Mouse (Mus musculus) central nervous system, embryonic 18 days (tissue): ENCODE measurements around the gene Grb2. TPM values are rescaled to one million over a fixed set of nuclear protein-coding genes. Genes with fewer than 3 reads are reported as not detected.

Source experiments
- polyA plus RNA-seq: library from polyadenylated mRNA; depleted of rRNA; stranded (reverse); fragments of >200 nt; gene quantifications from 2 replicates; pipeline ENCODE4 v1.2.3, GENCODE M21; 2012; rRNA removed

Gene Grb2
- polyA plus RNA-seq = 149 and 150 TPM in 2 replicates

DNA sequence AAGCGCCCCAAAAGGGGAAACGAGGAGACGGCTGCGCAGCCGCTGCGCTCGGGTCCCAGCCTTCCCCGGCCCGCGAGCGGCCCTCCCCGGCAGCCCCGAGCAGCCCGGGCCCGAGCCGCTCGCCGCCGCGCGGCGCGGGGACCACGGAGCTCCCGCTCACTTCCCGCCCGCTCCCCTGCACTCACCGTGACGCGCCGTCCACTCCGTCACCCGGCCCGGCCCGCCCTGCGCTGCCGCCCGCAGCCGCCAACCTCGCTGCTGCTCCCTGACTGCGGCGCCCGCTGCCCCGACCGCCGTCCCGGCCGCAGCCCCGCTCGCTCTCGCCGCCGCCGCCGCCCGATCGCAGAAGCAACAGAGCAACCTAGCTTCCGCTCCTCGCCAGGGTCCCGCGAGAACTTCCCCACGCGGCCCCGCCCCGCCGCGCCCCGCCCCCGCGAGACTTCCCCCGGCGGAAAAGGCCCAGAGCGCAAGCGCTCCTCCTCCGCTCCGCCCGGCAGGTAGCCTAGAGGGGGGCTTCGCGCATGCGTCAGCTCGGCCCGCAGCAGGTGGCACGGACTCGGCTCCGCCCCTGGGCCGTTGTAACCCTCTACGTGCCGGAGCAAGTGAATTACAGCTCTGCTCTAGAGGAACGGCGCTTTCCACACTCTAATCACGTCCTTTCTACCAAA lies at the start of gene Grb2:
TSS of gene Grb2 (minus strand) at position 389 of the 668 bp plus-strand sequence.

DNA sequence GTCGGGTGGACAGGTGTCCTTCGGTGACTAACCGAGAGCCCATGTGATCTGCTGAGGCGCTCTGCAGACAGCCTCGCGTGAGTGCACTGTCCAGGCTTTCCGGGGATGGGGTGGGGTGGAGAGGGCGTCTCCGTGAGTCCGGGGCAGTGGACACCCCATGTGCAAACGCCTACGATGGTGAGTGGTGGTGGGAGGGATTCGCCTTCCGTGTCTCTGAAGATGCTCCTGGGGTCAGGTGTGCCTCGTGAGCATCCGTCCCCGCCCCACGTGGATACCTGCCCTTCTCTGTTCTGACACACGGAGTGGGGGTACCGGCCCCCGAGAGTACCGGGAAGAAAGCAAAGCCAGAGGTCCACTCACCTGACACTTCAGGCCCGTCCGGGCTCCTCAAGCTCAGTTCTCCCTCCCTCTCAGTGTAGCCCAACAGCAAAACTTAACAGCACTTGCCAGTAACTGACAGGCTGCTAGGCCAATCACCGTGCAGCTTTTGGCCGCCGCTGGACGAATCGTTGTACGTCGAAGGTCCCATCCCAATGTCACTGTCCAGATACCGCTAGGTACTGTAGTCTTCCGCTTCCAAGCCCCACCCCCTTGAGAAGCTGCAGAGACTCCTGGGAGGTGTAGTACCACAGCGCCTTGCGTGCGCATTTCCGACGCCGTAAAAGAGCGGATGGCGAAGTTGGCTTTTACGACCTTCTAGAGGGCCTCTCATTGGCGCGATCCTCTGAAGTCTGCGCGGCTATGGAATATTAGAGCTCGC lies 80.5 kb downstream of the Grb2 start, which contains the start of gene Slc25a19:
TSS of gene Slc25a19 (minus strand) at position 591 of the 760 bp plus-strand sequence.

DNA sequence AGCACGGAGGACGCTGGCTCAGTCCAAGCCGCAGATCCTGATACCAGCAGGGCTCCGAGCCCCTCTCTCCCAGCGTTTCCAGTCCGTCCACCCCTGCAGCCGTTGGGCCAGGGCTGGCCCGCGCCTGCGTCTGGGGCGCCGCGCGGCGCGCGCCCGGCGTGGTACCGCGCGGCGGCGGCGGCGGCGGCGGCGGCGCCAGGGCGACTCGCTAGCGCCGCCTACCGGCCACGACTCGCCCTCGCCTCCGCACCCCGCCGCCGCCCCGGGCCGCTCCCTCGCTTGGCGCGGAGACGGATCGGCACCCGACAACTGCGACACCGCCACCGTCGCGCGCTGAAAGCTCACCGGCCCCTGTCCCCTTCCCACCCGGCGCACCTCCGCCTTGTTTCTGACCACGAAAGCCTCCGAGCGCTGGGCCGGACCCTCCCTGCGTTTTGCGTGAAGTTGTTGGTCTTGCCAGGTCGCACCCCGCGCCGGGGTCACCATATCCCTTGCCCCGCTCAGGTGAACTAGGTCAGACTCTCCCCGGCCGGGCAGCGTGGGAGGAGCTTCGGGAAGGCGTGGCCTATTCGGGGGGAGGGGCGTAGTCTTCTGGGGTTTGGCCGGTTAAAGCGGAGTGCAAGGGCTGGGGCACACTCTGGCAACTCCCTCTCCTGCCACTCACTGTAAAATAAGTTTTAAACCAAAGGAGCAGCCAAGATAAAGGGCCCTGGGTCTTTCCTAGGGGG lies 95.8 kb downstream of the Grb2 start, which contains the start of gene Mif4gd:
TSS of gene Mif4gd (minus strand) at position 560 of the 728 bp plus-strand sequence.

DNA sequence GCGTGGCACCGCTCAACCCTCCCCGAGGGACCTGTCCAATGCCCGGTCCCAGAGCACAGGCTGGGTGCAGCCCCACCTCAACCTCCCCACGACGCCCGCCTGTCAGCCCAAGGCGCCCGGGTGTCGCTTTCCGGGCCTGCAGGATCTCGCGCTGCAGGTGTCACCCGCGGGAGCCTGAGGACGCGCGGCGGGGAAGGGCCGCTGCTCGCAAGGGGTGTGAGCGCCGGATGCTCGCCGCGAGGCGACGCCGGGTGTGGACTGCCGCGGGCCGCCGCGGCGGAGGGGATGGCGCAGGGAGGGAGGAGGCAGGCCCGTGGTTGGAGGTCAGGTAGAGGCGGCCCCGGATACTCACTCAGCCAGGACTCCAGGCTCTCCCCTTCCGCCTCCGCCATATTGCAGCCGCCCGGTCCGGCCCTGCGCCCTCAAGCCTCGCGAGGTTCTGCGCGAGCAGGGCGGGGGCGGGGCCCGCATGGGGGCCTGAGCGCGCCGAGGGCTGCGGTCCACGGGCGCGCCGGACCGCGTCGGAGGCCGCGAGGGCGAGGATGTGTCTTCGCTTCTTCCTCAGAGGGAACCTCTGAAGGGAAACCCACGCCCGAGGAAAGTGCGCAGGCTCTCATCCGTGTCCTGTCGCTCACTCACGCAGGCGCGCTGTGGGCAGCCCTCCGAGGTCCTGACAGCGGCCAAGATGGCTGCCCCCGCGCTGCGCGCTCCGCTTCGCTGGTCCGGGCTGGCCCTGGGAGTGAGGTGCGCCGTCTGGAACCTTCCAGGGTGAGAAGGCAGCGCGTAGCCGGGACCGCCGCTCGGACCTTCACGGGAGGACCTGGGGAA lies 104.7 kb downstream of the Grb2 start, which contains the start of the genes Mrps7 and Gga3:
TSS of gene Mrps7 (plus strand) at position 450 of the 828 bp plus-strand sequence.
TSS of gene Gga3 (minus strand) at position 576 of the 828 bp plus-strand sequence.

Other genes starting within 250 kb of the Grb2 start
- 0.10 TPM in 1 of 2 replicates, not detected in the other for gene Slc16a5, start 246.1 kb downstream of the Grb2 start, polyA plus RNA-seq
- gene Armc7, start 232.9 kb downstream of the Grb2 start, polyA plus RNA-seq = 9.9 and 10.3 TPM in 2 replicates
- gene Nt5c, start 216.7 kb downstream of the Grb2 start, polyA plus RNA-seq = 69.7 and 88.0 TPM in 2 replicates
- 1,339 and 1,384 TPM in 2 replicates for gene Jpt1, start 194.2 kb downstream of the Grb2 start, polyA plus RNA-seq
- 630 and 633 TPM in 2 replicates for gene Sumo2, start 172.3 kb downstream of the Grb2 start, polyA plus RNA-seq
- 122 and 125 TPM in 2 replicates for gene Nup85, start 144.2 kb downstream of the Grb2 start, polyA plus RNA-seq
- gene Mrps7, start 104.7 kb downstream of the Grb2 start, polyA plus RNA-seq = 40.5 and 43.5 TPM in 2 replicates
- 44.8 and 47.4 TPM in 2 replicates for gene Gga3, start 104.5 kb downstream of the Grb2 start, polyA plus RNA-seq
- 20.5 and 21.5 TPM in 2 replicates for gene Mif4gd, start 95.6 kb downstream of the Grb2 start, polyA plus RNA-seq
- 71.3 and 78.6 TPM in 2 replicates for gene Slc25a19, start 80.3 kb downstream of the Grb2 start, polyA plus RNA-seq
- 33.2 and 39.8 TPM in 2 replicates for gene Tmem94, start 56.8 kb upstream of the Grb2 start, polyA plus RNA-seq
- 11.0 and 11.8 TPM in 2 replicates for gene Caskin2, start 105.0 kb upstream of the Grb2 start, polyA plus RNA-seq
- gene Tsen54, start 106.1 kb upstream of the Grb2 start, polyA plus RNA-seq = 24.4 and 26.9 TPM in 2 replicates
- 1.4 and 1.6 TPM in 2 replicates for gene Llgl2, start 115.5 kb upstream of the Grb2 start, polyA plus RNA-seq
- gene Myo15b, start 149.8 kb upstream of the Grb2 start, polyA plus RNA-seq = 0.13 and 0.22 TPM in 2 replicates
- gene Smim5, start 191.4 kb upstream of the Grb2 start, polyA plus RNA-seq = 0.31 and 2.1 TPM in 2 replicates
- gene Smim6, start 203.4 kb upstream of the Grb2 start, polyA plus RNA-seq = 0.11 TPM in 1 of 2 replicates, not detected in the other
- gene Sap30bp, start 224.7 kb upstream of the Grb2 start, polyA plus RNA-seq = 60.5 and 68.3 TPM in 2 replicates
- 25.8 and 28.1 TPM in 2 replicates for gene Recql5, start 224.9 kb upstream of the Grb2 start, polyA plus RNA-seq